Mouse (Mus musculus): ENCODE measurements at regions not wholly inside any gene's neighbourhood (a gene's known extent, or its start where the extent isn't known, plus 50 kb on each side); places are given as distances from the start of the nearest gene placed in this dataset.
"Not testable (repeated sequence)": the region's sequence is repeated elsewhere in the genome, so short reads cannot be mapped to it uniquely, and the experiment has no call there.

GRCm38 (mm10) chr7:106550881-106551575 is 129.4 kb downstream of the Olfr693 start:
- no peak overlapping the region for H3K9ac ChIP-seq (ENCODE audit: control insufficient read depth, low read depth, low read length, poor library complexity, severe bottlenecking)
- H3K4me1 ChIP-seq (ENCODE audit: control insufficient read depth in 1 of 2, insufficient read depth in 2 of 2, low read length in 2 of 2) = no peaks in the 10 kb centered on the region
- H3K79me2 ChIP-seq (ENCODE audit: control insufficient read depth, insufficient read depth, low read length, poor library complexity) = no peaks in the 10 kb centered on the region
- H3K9me3 ChIP-seq (replicated peaks; ENCODE audit: insufficient read depth, low read length) = no peaks in the 10 kb centered on the region
- no peak overlapping the region for H3K4me3 ChIP-seq (ENCODE audit: control insufficient read depth in 1 of 2, insufficient read depth in 1 of 2, low read depth in 2 of 2, low read length in 2 of 2)
- DNase-seq (ENCODE audit: low read depth, low spot score) = no peak
- no peaks in the 10 kb centered on the region for H3K36me3 ChIP-seq (ENCODE audit: control insufficient read depth in 1 of 2, insufficient read depth in 2 of 2, low read length in 2 of 2)
- TF ChIP-seq UBTF (IDR thresholded peaks at IDR 0.05; ENCODE audit: borderline replicate concordance, insufficient read depth, low read depth, low read length) (no peak), MXI1 (IDR thresholded peaks at IDR 0.05; ENCODE audit: low read depth, low read length) (no peak), ETS1 (IDR thresholded peaks at IDR 0.05; ENCODE audit: low read depth, low read length) (no peak), ZMIZ1 (IDR thresholded peaks at IDR 0.05; ENCODE audit: low read depth, low read length) (no peak)
- no peak overlapping the region for H3K27ac ChIP-seq (ENCODE audit: control insufficient read depth, low read depth, low read length)
- H3K27me3 ChIP-seq (ENCODE audit: control insufficient read depth in 1 of 2, insufficient read depth in 2 of 2, low read length in 2 of 2) = no peaks in the 10 kb centered on the region

- H3K9ac ChIP-seq (ENCODE audit: control insufficient read depth, low read depth, low read length, poor library complexity, severe bottlenecking); H3K4me3 ChIP-seq (ENCODE audit: control insufficient read depth in 1 of 2, insufficient read depth in 1 of 2, low read depth in 2 of 2, low read length in 2 of 2); H3K27me3 ChIP-seq (ENCODE audit: control insufficient read depth in 1 of 2, insufficient read depth in 2 of 2, low read length in 2 of 2); H3K27ac ChIP-seq (ENCODE audit: control insufficient read depth, low read depth, low read length); H3K79me2 ChIP-seq (ENCODE audit: control insufficient read depth, insufficient read depth, low read length, poor library complexity); H3K9me3 ChIP-seq (replicated peaks; ENCODE audit: insufficient read depth, low read length); H3K4me1 ChIP-seq (ENCODE audit: control insufficient read depth in 1 of 2, insufficient read depth in 2 of 2, low read length in 2 of 2); H3K36me3 ChIP-seq (ENCODE audit: control insufficient read depth in 1 of 2, insufficient read depth in 2 of 2, low read length in 2 of 2): not testable (repeated sequence)
- DNase-seq (ENCODE audit: low read depth, low spot score) = peak; percentile 10
Observed at GRCm38 (mm10) chr7:106529433-106530102, 150.8 kb downstream of the Olfr693 start.

GRCm38 (mm10) chr7:106529023-106529422 is 151.4 kb downstream of the Olfr693 start:
- H3K36me3 ChIP-seq (ENCODE audit: control insufficient read depth in 1 of 2, insufficient read depth in 2 of 2, low read length in 2 of 2); H3K4me3 ChIP-seq (ENCODE audit: control insufficient read depth in 1 of 2, insufficient read depth in 1 of 2, low read depth in 2 of 2, low read length in 2 of 2); H3K9ac ChIP-seq (ENCODE audit: control insufficient read depth, low read depth, low read length, poor library complexity, severe bottlenecking); H3K4me1 ChIP-seq (ENCODE audit: control insufficient read depth in 1 of 2, insufficient read depth in 2 of 2, low read length in 2 of 2); H3K27me3 ChIP-seq (ENCODE audit: control insufficient read depth in 1 of 2, insufficient read depth in 2 of 2, low read length in 2 of 2); H3K79me2 ChIP-seq (ENCODE audit: control insufficient read depth, insufficient read depth, low read length, poor library complexity); H3K9me3 ChIP-seq (replicated peaks; ENCODE audit: insufficient read depth, low read length); H3K27ac ChIP-seq (ENCODE audit: control insufficient read depth, low read depth, low read length): not testable (repeated sequence)
- peak; percentile 7 for DNase-seq (ENCODE audit: low read depth, low spot score)

- Histone ChIP-seq H3K27ac (ENCODE audit: control insufficient read depth, low read depth, low read length) (no peak overlapping the region), H3K9me3 (replicated peaks; ENCODE audit: insufficient read depth, low read length) (no peaks in the 10 kb centered on the region), H3K36me3 (ENCODE audit: control insufficient read depth in 1 of 2, insufficient read depth in 2 of 2, low read length in 2 of 2) (no peaks in the 10 kb centered on the region), H3K27me3 (ENCODE audit: control insufficient read depth in 1 of 2, insufficient read depth in 2 of 2, low read length in 2 of 2) (no peaks in the 10 kb centered on the region), H3K4me1 (ENCODE audit: control insufficient read depth in 1 of 2, insufficient read depth in 2 of 2, low read length in 2 of 2) (no peaks in the 10 kb centered on the region), H3K79me2 (ENCODE audit: control insufficient read depth, insufficient read depth, low read length, poor library complexity) (no peaks in the 10 kb centered on the region), H3K9ac (ENCODE audit: control insufficient read depth, low read depth, low read length, poor library complexity, severe bottlenecking) (no peak overlapping the region), H3K4me3 (ENCODE audit: control insufficient read depth in 1 of 2, insufficient read depth in 1 of 2, low read depth in 2 of 2, low read length in 2 of 2) (no peak overlapping the region)
- DNase-seq (ENCODE audit: low read depth, low spot score) = no peak
- no peak for TF ChIP-seq SIN3A (IDR thresholded peaks at IDR 0.05; ENCODE audit: low read length)
- TF ChIP-seq CTCF (IDR thresholded peaks at IDR 0.05 in 2 of 3, conservative IDR thresholded peaks at IDR 0.05 in 1 of 3; ENCODE audit: control insufficient read depth in 1 of 3, insufficient read depth in 1 of 3, low read depth in 2 of 3, low read length in 3 of 3, poor library complexity in 1 of 3, severe bottlenecking in 1 of 3) = no peak
- TF ChIP-seq E2F4 (IDR thresholded peaks at IDR 0.05; ENCODE audit: borderline replicate concordance, low read depth, low read length) = no peak
- no peak for TF ChIP-seq USF2 (IDR thresholded peaks at IDR 0.05; ENCODE audit: borderline replicate concordance in 1 of 2, insufficient read depth in 1 of 2, low read depth in 1 of 2, low read length in 2 of 2)
- no peak for TF ChIP-seq BHLHE40 (IDR thresholded peaks at IDR 0.05; ENCODE audit: borderline replicate concordance, low read depth, low read length)
- TF ChIP-seq TBP (IDR thresholded peaks at IDR 0.05; ENCODE audit: low read depth, low read length) = no peak
- TF ChIP-seq ETS1 (IDR thresholded peaks at IDR 0.05; ENCODE audit: low read depth, low read length) = no peak
- TF ChIP-seq EP300 (IDR thresholded peaks at IDR 0.05; ENCODE audit: low read depth in 1 of 2, low read length in 2 of 2) = no peak
- no peak for TF ChIP-seq POLR2A (IDR thresholded peaks at IDR 0.05; ENCODE audit: control insufficient read depth in 1 of 2, insufficient read depth in 1 of 2, low read depth in 1 of 2, low read length in 2 of 2, poor library complexity in 1 of 2)
- TF ChIP-seq MAFK (IDR thresholded peaks at IDR 0.05; ENCODE audit: borderline replicate concordance, low read depth, low read length) = no peak
- no peak for TF ChIP-seq NELFE (IDR thresholded peaks at IDR 0.05; ENCODE audit: low read depth, low read length)
- TF ChIP-seq ZKSCAN1 (IDR thresholded peaks at IDR 0.05; ENCODE audit: low read depth, low read length) = no peak
- TF ChIP-seq TCF12 (IDR thresholded peaks at IDR 0.05; ENCODE audit: low read depth, low read length) = no peak
- TF ChIP-seq RCOR1 (IDR thresholded peaks at IDR 0.05; ENCODE audit: low read depth, low read length) = no peak
- TF ChIP-seq UBTF (IDR thresholded peaks at IDR 0.05; ENCODE audit: borderline replicate concordance, insufficient read depth, low read depth, low read length) = no peak
- TF ChIP-seq GABPA (IDR thresholded peaks at IDR 0.05; ENCODE audit: low read depth, low read length) = no peak
- no peak for TF ChIP-seq JUND (IDR thresholded peaks at IDR 0.05; ENCODE audit: low read depth, low read length)
Observed at GRCm38 (mm10) chr7:106494851-106495250, 185.5 kb downstream of the Olfr693 start.
